Mouse (Mus musculus) midbrain, postnatal 0 days (tissue): ENCODE results near the gene Zfp507. TPM values are rescaled to one million over a fixed set of nuclear protein-coding genes. Genes with fewer than 3 reads are reported as not detected.

Experiments used
- ATAC-seq: fragments of 200-750 bp; cut with Nextera tagmentation; 2 replicates; pipeline ENCODE4 v1.8.0; 2017; ENCODE audit warnings: moderate number of reproducible peaks, mild to moderate bottlenecking, moderate TSS enrichment, moderate library complexity; ENCODE audit not compliant: low FRiP score
- DNase-seq: peaks from one replicate; pipeline ENCODE4 v3.0.0-alpha.2; 2015; ENCODE audit warnings: low spot score
- H3K27ac ChIP-seq: fragments of 300-500 bp; sonication (generic); 2 replicates; pipeline ENCODE4 v1.5.1; 2014; ENCODE audit warnings: low read depth, mild to moderate bottlenecking, low read length, mixed read lengths
- H3K27me3 ChIP-seq: fragments of 300-500 bp; sonication (generic); 2 replicates; pipeline ENCODE4 v1.6.1; 2014; ENCODE audit warnings: low read length, control low read depth, mixed read lengths; ENCODE audit not compliant: insufficient read depth
- H3K36me3 ChIP-seq: fragments of 300-500 bp; sonication (generic); 2 replicates; pipeline ENCODE4 v1.6.1; 2014; ENCODE audit warnings: low read length, control low read depth, mixed read lengths; ENCODE audit not compliant: insufficient read depth
- H3K4me1 ChIP-seq: fragments of 300-500 bp; sonication (generic); 2 replicates; pipeline ENCODE4 v1.6.1; 2014; ENCODE audit warnings: mild to moderate bottlenecking, control low read depth, antibody characterized with exemption, low read length, mixed read lengths; ENCODE audit not compliant: insufficient read depth
- H3K4me2 ChIP-seq: fragments of 300-500 bp; sonication (generic); 2 replicates; pipeline ENCODE4 v1.6.1; 2014; ENCODE audit warnings: low read depth, mild to moderate bottlenecking, low read length, mixed read lengths; ENCODE audit not compliant: poor library complexity, severe bottlenecking
- H3K4me3 ChIP-seq: fragments of 300-500 bp; sonication (generic); 2 replicates; pipeline ENCODE4 v1.5.1; 2014; ENCODE audit warnings: low read depth, mild to moderate bottlenecking, low read length, moderate library complexity
- H3K9ac ChIP-seq: fragments of 300-500 bp; sonication (generic); replicated peaks from 2 replicates; pipeline ENCODE4 v1.6.1; 2014; ENCODE audit warnings: mild to moderate bottlenecking, low read length, moderate library complexity, mixed read lengths; ENCODE audit not compliant: poor library complexity, severe bottlenecking
- H3K9me3 ChIP-seq: fragments of 300-500 bp; sonication (generic); 2 replicates; pipeline ENCODE4 v1.6.1; 2016; ENCODE audit warnings: low read length, control low read depth
- CTCF ChIP-seq: IDR thresholded peaks from 2 replicates; pipeline ENCODE4 v1.5.1; 2016; ENCODE audit warnings: antibody characterized with exemption, mild to moderate bottlenecking
- WGBS: fragments of 180-500 bp; shearing (Covaris S2); extraction: QIAGEN DNeasy Blood & Tissue Kit; methylation state at CpG from one replicate; pipeline ENCODE4 v1.1.7; 2014; 5-methylcytosine and 5-hydroxymethylcytosine counted together
- polyA plus RNA-seq: library from polyadenylated mRNA; unstranded; fragments of >200 nt; fragmentation: Nextera tagmentation; extraction: Ambion mirVana; gene quantifications from 2 replicates; pipeline ENCODE4 v1.2.1, GENCODE M21; 2015
- total RNA-seq: library from RNA; depleted of rRNA; stranded (reverse); fragments of >200 nt; gene quantifications from 2 replicates; pipeline ENCODE4 v1.2.3, GENCODE M21; 2014

The Zfp507 gene
- total and polyA plus RNA-seq, 2 experiments from 2014 or later: 9.0 to 20.8 TPM

DNA sequence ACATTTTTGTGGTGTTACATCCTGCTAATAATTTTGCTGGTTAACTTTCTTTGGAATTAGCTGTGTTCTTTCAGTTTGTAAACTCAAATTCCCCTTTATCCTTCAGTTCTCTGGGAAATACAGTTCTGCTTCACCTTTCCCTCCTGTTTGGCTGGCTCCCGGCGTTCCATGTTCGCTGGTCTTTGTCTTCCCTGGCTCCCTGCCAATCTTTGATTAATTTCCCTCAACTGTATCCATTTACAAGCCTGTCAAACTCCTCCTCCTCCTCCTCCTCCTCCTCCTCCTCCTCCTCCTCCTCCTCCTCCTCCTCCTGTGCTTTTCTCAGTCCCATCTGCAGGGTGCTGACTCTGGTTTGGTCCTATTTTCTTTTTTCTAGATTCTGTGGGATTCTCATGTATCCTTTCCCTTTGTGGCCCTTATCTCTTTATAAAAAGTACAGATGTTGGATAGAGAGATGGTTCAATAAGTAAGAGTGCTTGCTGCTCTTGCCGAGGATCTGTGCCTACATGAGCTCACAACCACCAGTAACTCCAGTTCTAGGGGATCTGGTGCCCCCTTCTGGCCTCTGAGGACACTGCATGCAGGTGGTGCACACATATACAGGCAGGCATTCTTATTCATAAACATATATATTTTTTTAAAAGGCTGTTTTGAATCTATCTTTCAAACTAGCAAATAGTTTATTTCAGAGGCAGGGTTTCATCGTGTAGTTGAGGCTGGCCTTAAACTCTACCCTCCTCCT is 62.1 kb downstream of the Zfp507 start:
- peak; percentile 78 for TF ChIP-seq CTCF
- Histone ChIP-seq H3K4me1 (no peaks in the 10 kb centered on the region), H3K27ac (no peak overlapping the region), H3K27me3 (no peaks in the 10 kb centered on the region), H3K36me3 (peaks cover 4% of the 10 kb centered on the region; the same call in 1 of the 2 replicates), H3K9ac (no peak overlapping the region), H3K9me3 (no peaks in the 10 kb centered on the region), H3K4me3 (no peak overlapping the region), H3K4me2 (no peak overlapping the region)
- ATAC-seq (no peak), DNase-seq (peak; percentile 64)
- 60% methylated on average over 5 of the region's 5 CpGs for WGBS

DNA sequence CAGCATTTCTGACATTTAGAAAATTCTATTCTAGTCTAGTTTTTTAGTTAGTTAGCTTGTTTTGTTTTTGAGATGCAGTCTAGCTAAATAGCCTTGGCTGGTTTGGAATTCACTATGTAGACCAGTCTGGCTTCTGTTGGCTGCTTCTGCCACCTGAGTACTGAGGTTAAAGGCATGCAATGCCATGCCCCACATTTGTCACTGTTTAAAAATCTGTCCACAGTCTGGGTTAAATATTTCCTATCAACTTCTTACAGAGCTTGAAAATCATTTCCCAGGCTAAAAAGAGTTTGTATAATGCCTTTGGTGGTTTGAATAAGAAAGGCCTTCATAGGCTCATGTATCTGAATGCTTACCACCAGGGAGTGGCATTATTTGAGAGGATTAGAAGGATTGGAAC is 63.9 kb downstream of the Zfp507 start:
- H3K4me3 ChIP-seq: no peak overlapping the region
- H3K4me2 ChIP-seq: no peak overlapping the region
- no peaks in the 10 kb centered on the region for H3K27me3 ChIP-seq
- H3K9ac ChIP-seq: no peak overlapping the region
- no peaks in the 10 kb centered on the region for H3K9me3 ChIP-seq
- H3K4me1 ChIP-seq: no peaks in the 10 kb centered on the region
- no peak for ATAC-seq
- TF ChIP-seq CTCF: no peak
- H3K36me3 ChIP-seq: no peaks in the 10 kb centered on the region; the same call in 1 of the 2 replicates
- no peak overlapping the region for H3K27ac ChIP-seq
- DNase-seq: no peak

DNA sequence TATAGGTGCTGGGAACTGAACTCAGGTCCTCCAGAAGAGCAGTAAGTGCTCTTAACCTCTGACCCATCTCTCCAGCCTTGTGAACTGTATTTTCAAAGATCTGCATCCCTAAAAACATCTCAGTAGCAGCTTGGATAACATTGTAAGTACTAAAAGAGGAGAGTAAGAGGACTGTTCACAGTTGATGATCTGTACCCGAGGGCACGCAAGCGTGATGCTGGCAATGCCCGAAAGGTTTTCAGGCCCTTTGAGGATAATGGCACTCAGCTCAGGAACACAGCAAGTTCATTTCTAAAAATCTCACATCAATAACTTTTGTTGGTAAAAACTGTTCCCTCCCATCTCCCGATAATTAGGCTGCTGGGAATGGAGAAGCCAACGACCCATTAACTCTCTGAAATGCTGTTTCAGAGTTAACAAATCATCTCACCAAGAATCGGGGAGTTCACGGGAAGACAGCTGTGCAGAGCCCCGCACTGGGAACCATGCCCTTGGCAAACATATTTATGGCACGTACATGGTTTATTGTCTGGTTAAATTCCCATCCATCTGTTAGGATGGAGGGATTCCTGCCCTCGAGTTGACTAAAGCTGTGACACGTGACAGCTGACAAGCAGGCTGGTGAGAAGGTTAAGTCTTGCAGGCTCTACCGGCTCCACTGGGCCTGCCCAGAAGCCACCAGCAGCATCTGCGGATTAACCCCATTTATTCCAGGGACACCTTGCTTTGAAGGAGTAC is 69.3 kb downstream of the Zfp507 start:
- H3K4me3 ChIP-seq: no peak overlapping the region
- ATAC-seq (peak; percentile 22; the same call in 1 of the 2 replicates), DNase-seq (peak; percentile 76)
- H3K27me3 ChIP-seq: no peaks in the 10 kb centered on the region
- no peak overlapping the region for H3K9ac ChIP-seq
- 69% methylated on average over 14 of the region's 14 CpGs for WGBS
- no peaks in the 10 kb centered on the region for H3K4me1 ChIP-seq
- no peak overlapping the region for H3K27ac ChIP-seq
- no peaks in the 10 kb centered on the region for H3K36me3 ChIP-seq
- no peak overlapping the region for H3K4me2 ChIP-seq
- TF ChIP-seq CTCF: no peak
- H3K9me3 ChIP-seq: no peaks in the 10 kb centered on the region

DNA sequence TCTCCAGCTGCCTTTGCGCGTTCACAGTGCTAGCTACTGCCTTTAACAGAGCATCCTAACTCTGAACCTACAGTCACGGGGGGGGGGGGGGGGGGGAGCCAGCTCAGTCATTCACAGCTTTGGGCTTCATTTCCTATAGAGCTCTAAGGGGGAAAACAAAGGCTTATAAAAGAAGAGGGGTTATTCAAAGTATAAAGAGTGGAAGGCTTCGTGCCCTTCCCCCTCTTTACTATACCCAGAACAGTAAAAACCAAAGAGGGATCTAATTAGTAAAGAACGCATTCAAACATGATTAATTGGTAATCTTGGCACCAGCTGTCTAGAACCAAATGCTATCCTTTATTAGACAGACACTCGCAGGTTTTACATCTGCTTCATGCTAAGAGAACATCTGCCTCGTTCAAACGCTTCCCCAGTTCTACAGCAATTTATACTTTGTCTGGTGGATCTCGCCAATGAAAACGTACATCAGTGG is 70.2 kb downstream of the Zfp507 start:
- WGBS: 72% methylated on average over 9 of the region's 10 CpGs
- H3K27ac ChIP-seq: no peak overlapping the region

GRCm38 (mm10) chr7:35729621-35730031 is 73.2 kb downstream of the Zfp507 start:
- H3K4me1 ChIP-seq: no peaks in the 10 kb centered on the region
- H3K36me3 ChIP-seq: peaks cover 3% of the 10 kb centered on the region; the same call in 1 of the 2 replicates
- H3K4me2 ChIP-seq: no peak overlapping the region
- no peak for TF ChIP-seq CTCF
- H3K9me3 ChIP-seq: no peaks in the 10 kb centered on the region
- DNase-seq: peak; percentile 52
- ATAC-seq: peak; percentile 73; the same call in 1 of the 2 replicates
- H3K27me3 ChIP-seq: no peaks in the 10 kb centered on the region
- 0 out of 2 replicates have a peak overlapping the region, but pooled peaks have one; percentile 26 for H3K27ac ChIP-seq
- no peak overlapping the region for H3K9ac ChIP-seq
- 69% methylated on average over 9 of the region's 9 CpGs for WGBS
- H3K4me3 ChIP-seq: no peak overlapping the region

More for the DNA sequence above, 70.2 kb downstream of the Zfp507 start:
- DNase-seq (peak; percentile 73), ATAC-seq (no peak)
- no peak overlapping the region for H3K9ac ChIP-seq
- no peak overlapping the region for H3K4me2 ChIP-seq
- H3K27me3 ChIP-seq: no peaks in the 10 kb centered on the region
- no peak overlapping the region for H3K4me3 ChIP-seq
- no peak for TF ChIP-seq CTCF
- H3K36me3 ChIP-seq: no peaks in the 10 kb centered on the region
- H3K9me3 ChIP-seq: no peaks in the 10 kb centered on the region
- no peaks in the 10 kb centered on the region for H3K4me1 ChIP-seq

DNA sequence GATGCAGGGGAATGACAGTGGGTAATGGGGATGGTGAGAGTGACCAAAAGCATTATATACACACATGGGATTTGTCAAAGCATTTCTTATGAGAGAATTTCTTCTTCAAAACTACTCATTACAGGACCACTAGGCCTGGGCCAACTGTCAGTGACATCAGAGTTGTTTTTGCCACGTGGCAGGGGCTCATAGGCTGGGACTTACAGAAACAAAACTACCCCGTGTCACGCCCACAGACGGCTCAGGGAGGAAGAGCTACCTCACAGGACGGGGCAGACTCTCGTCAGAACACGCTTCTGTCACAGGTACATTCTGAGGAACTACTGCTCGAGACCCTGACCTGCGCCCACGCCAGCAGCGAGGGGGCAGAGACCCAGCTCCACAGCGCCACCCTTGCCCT is 74.4 kb downstream of the Zfp507 start:
- no peak overlapping the region for H3K4me2 ChIP-seq
- H3K4me3 ChIP-seq: no peak overlapping the region
- H3K36me3 ChIP-seq: peaks cover 3% of the 10 kb centered on the region; the same call in 1 of the 2 replicates
- ATAC-seq (no peak), DNase-seq (no peak)
- no peaks in the 10 kb centered on the region for H3K4me1 ChIP-seq
- no peaks in the 10 kb centered on the region for H3K27me3 ChIP-seq
- no peaks in the 10 kb centered on the region for H3K9me3 ChIP-seq
- H3K27ac ChIP-seq: no peak overlapping the region
- TF ChIP-seq CTCF: no peak
- WGBS: 95% methylated on average over 12 of the region's 12 CpGs
- no peak overlapping the region for H3K9ac ChIP-seq
